Mouse (Mus musculus) CH12.LX (cell line): ENCODE results near the gene Nhp2.

ENCODE experiments used
- CTCF ChIP-seq, 2 experiments: IDR thresholded peaks in 1 of 2; conservative IDR thresholded peaks in 1 of 2; 2 replicates each; pipeline ENCODE4 v1.5.1; 2011 to 2012; ENCODE audit warnings: low read depth in 2 of 2, low read length in 2 of 2, improper control_type of control experiment in 1 of 2, inconsistent platforms in 1 of 2, mild to moderate bottlenecking in 1 of 2, moderate library complexity in 1 of 2
- RCOR1 ChIP-seq: conservative IDR thresholded peaks from 2 replicates; pipeline ENCODE4 v1.6.1; 2012; ENCODE audit warnings: low read depth, mild to moderate bottlenecking, inconsistent platforms, low read length, improper control_type of control experiment
- ZNF384 ChIP-seq: IDR thresholded peaks from 2 replicates; pipeline ENCODE4 v1.6.1; 2012; ENCODE audit warnings: low read depth, low read length, improper control_type of control experiment, inconsistent platforms

GRCm38 (mm10) chr11:51670846-51671245 is 51.3 kb downstream of the Nhp2 start:
- TF ChIP-seq ZNF384 (no peak), RCOR1 (no peak), CTCF (conservative IDR thresholded peaks at IDR 0.05 in 1 of 2, IDR thresholded peaks at IDR 0.05 in 1 of 2; ENCODE audit: low read depth in 2 of 2, low read length in 2 of 2) (no peak)
